Mouse (Mus musculus) erythroblast, embryonic 14.5 days (primary cell): ENCODE results near the gene Rnf208. TPM values are rescaled to one million over a fixed set of nuclear protein-coding genes. Genes with fewer than 3 reads are reported as not detected.
A peak's percentile ranks its signal among the peaks of the same experiment; 100 is the strongest.

ENCODE experiments used
- H3K27me3 ChIP-seq: 2 replicates; pipeline ENCODE4 v1.6.1; 2012; ENCODE audit warnings: inconsistent platforms; ENCODE audit not compliant: control insufficient read depth
- H3K36me3 ChIP-seq: 2 replicates; pipeline ENCODE4 v1.6.1; 2012; ENCODE audit warnings: mild to moderate bottlenecking, inconsistent platforms; ENCODE audit not compliant: control insufficient read depth
- H3K4me1 ChIP-seq: 2 replicates; pipeline ENCODE4 v1.6.1; 2012; ENCODE audit warnings: inconsistent platforms; ENCODE audit not compliant: control insufficient read depth
- H3K4me3 ChIP-seq: replicated peaks from 2 replicates; pipeline ENCODE3; 2012; ENCODE audit warnings: moderate library complexity, mild to moderate bottlenecking, inconsistent platforms
- H3K9me3 ChIP-seq: 2 replicates; pipeline ENCODE4 v1.6.1; 2012; ENCODE audit warnings: low read length, inconsistent platforms, mixed read lengths; ENCODE audit not compliant: control insufficient read depth
- GATA1 ChIP-seq: IDR thresholded peaks from 2 replicates; pipeline ENCODE4 v1.6.1; 2012; ENCODE audit warnings: low read length, inconsistent platforms, mixed read lengths
- TAL1 ChIP-seq: IDR thresholded peaks from 3 replicates; pipeline ENCODE4 v1.6.1; 2012; ENCODE audit warnings: low read length, inconsistent platforms, mixed read lengths
- polyA plus RNA-seq: library from polyadenylated mRNA; stranded (reverse); fragments of >175 nt; gene quantifications from 2 replicates; pipeline ENCODE4 v1.2.3, GENCODE M21; 2012

Gene Rnf208
- 0.07 and 0.18 TPM in 2 replicates for polyA plus RNA-seq

- Histone ChIP-seq H3K4me1 (peaks cover 41% of the 10 kb centered on the region), H3K36me3 (peaks cover 23% of the 10 kb centered on the region)
These were observed at the start of gene Rnf208, which contains the start of gene Cysrt1 for GRCm38 (mm10) chr2:25242101-25242506. Rnf208 (plus strand) TSS chr2:25242255. Cysrt1 (minus strand) TSS chr2:25242452.

GRCm38 (mm10) chr2:25193330-25193770, 48.7 kb upstream of the Rnf208 start:
- Histone ChIP-seq H3K27me3 (peaks cover 7% of the 10 kb centered on the region), H3K4me1 (peaks cover 51% of the 10 kb centered on the region), H3K36me3 (peaks cover 5% of the 10 kb centered on the region), H3K4me3 (no peak overlapping the region), H3K9me3 (no peaks in the 10 kb centered on the region)
- no peak for TF ChIP-seq TAL1
- no peak for TF ChIP-seq GATA1

More at GRCm38 (mm10) chr2:25242101-25242506, at the start of gene Rnf208, which contains the start of gene Cysrt1:
- TF ChIP-seq TAL1 = no peak
- no peak for TF ChIP-seq GATA1
- Histone ChIP-seq H3K9me3 (no peaks in the 10 kb centered on the region), H3K4me3 (peak within 1 kb of the TSS; percentile 61), H3K27me3 (peaks cover 36% of the 10 kb centered on the region)

GRCm38 (mm10) chr2:25194006-25194405, 48.0 kb upstream of the Rnf208 start:
- H3K27me3 ChIP-seq = peaks cover 7% of the 10 kb centered on the region
- H3K36me3 ChIP-seq = peaks cover 11% of the 10 kb centered on the region
- H3K9me3 ChIP-seq = no peaks in the 10 kb centered on the region
- peaks cover 51% of the 10 kb centered on the region for H3K4me1 ChIP-seq
- H3K4me3 ChIP-seq = no peak overlapping the region
- TF ChIP-seq TAL1 = no peak
- TF ChIP-seq GATA1 = no peak

GRCm38 (mm10) chr2:25194486-25195171, 47.4 kb upstream of the Rnf208 start:
- no peaks in the 10 kb centered on the region for H3K9me3 ChIP-seq
- H3K4me3 ChIP-seq = peak overlapping the region; percentile 66
- TF ChIP-seq GATA1 = no peak
- TF ChIP-seq TAL1 = no peak
- peaks cover 18% of the 10 kb centered on the region for H3K36me3 ChIP-seq
- H3K4me1 ChIP-seq = peaks cover 51% of the 10 kb centered on the region
- peaks cover 7% of the 10 kb centered on the region for H3K27me3 ChIP-seq

- H3K36me3 ChIP-seq = peaks cover 26% of the 10 kb centered on the region
- H3K27me3 ChIP-seq = peaks cover 7% of the 10 kb centered on the region
- peaks cover 51% of the 10 kb centered on the region for H3K4me1 ChIP-seq
- no peak for TF ChIP-seq TAL1
- no peak for TF ChIP-seq GATA1
- H3K4me3 ChIP-seq = peak overlapping the region; percentile 66
- H3K9me3 ChIP-seq = no peaks in the 10 kb centered on the region
These were observed 46.6 kb upstream of the Rnf208 start for GRCm38 (mm10) chr2:25195211-25196156.

- Histone ChIP-seq H3K36me3 (peaks cover 35% of the 10 kb centered on the region), H3K9me3 (no peaks in the 10 kb centered on the region), H3K4me3 (peak within 1 kb of the TSS; percentile 66), H3K4me1 (peaks cover 51% of the 10 kb centered on the region), H3K27me3 (peaks cover 7% of the 10 kb centered on the region)
- TF ChIP-seq TAL1 (no peak), GATA1 (no peak)
These were observed 45.7 kb upstream of the Rnf208 start, which contains the start of gene Tor4a for GRCm38 (mm10) chr2:25196172-25196954. Tor4a (minus strand) TSS chr2:25196886.

- Histone ChIP-seq H3K4me3 (no peak overlapping the region), H3K27me3 (peaks cover 7% of the 10 kb centered on the region), H3K9me3 (no peaks in the 10 kb centered on the region), H3K4me1 (peaks cover 51% of the 10 kb centered on the region), H3K36me3 (peaks cover 43% of the 10 kb centered on the region)
- TF ChIP-seq GATA1 (no peak), TAL1 (no peak)
These were observed 44.9 kb upstream of the Rnf208 start for GRCm38 (mm10) chr2:25197191-25197590.

GRCm38 (mm10) chr2:25197946-25198345, 44.1 kb upstream of the Rnf208 start:
- peaks cover 51% of the 10 kb centered on the region for H3K36me3 ChIP-seq
- no peaks in the 10 kb centered on the region for H3K9me3 ChIP-seq
- H3K27me3 ChIP-seq = peaks cover 7% of the 10 kb centered on the region
- TF ChIP-seq GATA1 (no peak), TAL1 (no peak)
- H3K4me1 ChIP-seq = peaks cover 51% of the 10 kb centered on the region
- H3K4me3 ChIP-seq = no peak overlapping the region
